Mouse (Mus musculus) erythroblast, embryonic 14.5 days (primary cell): ENCODE measurements around the gene Hoxa10. TPM values are rescaled to one million over a fixed set of nuclear protein-coding genes. Genes with fewer than 3 reads are reported as not detected.

ENCODE experiments used
- H3K27me3 ChIP-seq: 2 replicates; pipeline ENCODE4 v1.6.1; 2012; ENCODE audit warnings: inconsistent platforms; ENCODE audit not compliant: control insufficient read depth
- H3K36me3 ChIP-seq: 2 replicates; pipeline ENCODE4 v1.6.1; 2012; ENCODE audit warnings: mild to moderate bottlenecking, inconsistent platforms; ENCODE audit not compliant: control insufficient read depth
- H3K4me1 ChIP-seq: 2 replicates; pipeline ENCODE4 v1.6.1; 2012; ENCODE audit warnings: inconsistent platforms; ENCODE audit not compliant: control insufficient read depth
- H3K4me3 ChIP-seq: replicated peaks from 2 replicates; pipeline ENCODE3; 2012; ENCODE audit warnings: moderate library complexity, mild to moderate bottlenecking, inconsistent platforms
- H3K9me3 ChIP-seq: 2 replicates; pipeline ENCODE4 v1.6.1; 2012; ENCODE audit warnings: low read length, inconsistent platforms, mixed read lengths; ENCODE audit not compliant: control insufficient read depth
- GATA1 ChIP-seq: IDR thresholded peaks from 2 replicates; pipeline ENCODE4 v1.6.1; 2012; ENCODE audit warnings: low read length, inconsistent platforms, mixed read lengths
- TAL1 ChIP-seq: IDR thresholded peaks from 3 replicates; pipeline ENCODE4 v1.6.1; 2012; ENCODE audit warnings: low read length, inconsistent platforms, mixed read lengths
- polyA plus RNA-seq: library from polyadenylated mRNA; stranded (reverse); fragments of >175 nt; gene quantifications from 2 replicates; pipeline ENCODE4 v1.2.3, GENCODE M21; 2012

The Hoxa10 gene
- polyA plus RNA-seq, 1 experiment, result not detected

DNA sequence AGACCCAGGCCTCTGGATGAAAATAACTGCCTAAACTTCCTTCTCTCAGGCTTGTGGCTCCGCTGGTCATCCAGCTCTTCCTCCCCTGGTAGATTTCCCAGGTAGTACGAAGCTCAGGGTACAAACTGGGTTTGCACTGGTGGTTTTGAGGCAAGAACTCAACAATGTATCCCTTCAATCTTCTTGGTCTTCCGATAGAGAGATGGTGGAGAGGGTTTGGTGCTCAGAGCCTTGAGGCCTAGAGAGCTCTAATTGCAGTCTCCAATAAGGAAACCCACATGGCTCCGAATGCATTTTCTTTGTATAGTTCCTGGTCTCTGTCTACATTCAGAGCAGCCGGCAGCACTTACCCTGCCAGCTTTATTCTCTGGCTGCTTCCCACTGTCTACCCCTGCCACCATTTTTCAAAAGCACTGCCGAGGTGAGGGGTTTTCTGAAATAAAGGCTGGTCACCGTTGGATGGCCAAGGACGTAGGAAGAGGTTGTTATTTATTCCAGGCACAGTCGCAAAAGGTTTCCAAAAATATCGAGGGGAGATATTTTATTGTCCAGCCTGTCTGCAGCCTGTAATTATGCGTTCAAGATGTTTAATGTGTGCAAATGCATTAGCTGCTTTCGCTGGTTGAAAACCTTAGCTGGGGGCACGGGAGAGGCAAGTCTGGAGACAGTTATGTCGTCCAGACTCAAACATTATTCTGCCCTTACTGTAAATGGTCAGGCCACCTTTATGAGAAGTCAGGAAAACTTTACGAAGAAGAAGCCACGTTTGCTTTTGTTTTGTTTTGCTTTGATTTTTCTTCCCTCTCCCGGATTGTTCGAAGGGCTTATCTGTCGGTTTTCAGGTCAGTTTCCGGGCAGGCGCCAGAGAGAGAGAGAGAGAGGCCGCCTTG, 32.4 kb upstream of the Hoxa10 start:
- TF ChIP-seq GATA1 (no peak), TAL1 (no peak)
- H3K4me3 ChIP-seq, result no peak overlapping the region
- no peaks in the 10 kb centered on the region for H3K36me3 ChIP-seq
- H3K4me1 ChIP-seq, result no peaks in the 10 kb centered on the region
- peaks cover 96% of the 10 kb centered on the region for H3K27me3 ChIP-seq
- H3K9me3 ChIP-seq, result no peaks in the 10 kb centered on the region

DNA sequence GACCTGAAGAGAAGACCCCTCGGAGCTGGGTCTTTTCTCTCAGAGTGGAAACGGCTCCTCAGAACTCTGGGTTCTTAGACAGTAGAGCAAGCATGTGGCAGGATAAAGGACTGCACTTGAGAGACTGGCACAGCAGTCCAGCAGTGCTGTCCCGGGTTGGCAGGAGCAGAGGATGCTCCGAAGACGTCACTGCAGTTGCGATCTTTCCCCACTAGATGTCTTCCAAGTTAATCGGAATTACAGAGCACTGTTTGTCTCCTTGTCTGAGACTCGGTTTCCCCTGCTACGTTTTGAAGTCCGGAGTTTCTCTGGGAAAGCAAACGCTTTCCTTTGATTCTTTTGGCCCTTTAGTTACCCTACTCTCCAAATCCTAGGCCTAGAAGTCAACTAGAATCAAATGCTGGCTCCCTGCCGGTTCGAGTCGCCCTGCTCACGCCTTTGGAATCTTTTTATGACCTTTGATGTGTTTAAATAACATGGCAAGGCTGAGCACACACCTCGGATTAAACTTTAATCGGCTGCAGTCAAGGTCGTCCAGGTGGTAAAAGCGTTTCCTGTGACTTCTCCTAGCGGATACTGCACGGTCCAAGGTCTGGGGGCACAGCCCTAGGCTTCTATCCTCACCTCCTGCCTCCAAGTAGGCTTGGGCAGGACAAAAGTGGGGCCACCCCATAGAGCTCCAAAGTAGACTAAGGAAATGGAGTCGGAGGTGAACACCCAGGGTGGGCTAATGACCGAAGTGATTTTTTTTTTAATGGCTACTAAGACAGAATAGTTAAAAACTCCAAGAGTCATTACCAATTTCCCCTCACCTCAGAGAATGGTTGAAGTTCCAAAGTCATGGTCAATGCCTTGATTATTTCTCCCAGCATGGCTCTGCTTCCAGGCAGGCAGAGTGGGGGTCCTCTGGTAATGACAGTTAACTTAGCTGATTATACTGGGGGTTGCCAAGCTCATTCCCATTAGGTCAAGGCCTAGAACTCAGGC, 30.1 kb upstream of the Hoxa10 start:
- peaks cover 98% of the 10 kb centered on the region for H3K27me3 ChIP-seq

DNA sequence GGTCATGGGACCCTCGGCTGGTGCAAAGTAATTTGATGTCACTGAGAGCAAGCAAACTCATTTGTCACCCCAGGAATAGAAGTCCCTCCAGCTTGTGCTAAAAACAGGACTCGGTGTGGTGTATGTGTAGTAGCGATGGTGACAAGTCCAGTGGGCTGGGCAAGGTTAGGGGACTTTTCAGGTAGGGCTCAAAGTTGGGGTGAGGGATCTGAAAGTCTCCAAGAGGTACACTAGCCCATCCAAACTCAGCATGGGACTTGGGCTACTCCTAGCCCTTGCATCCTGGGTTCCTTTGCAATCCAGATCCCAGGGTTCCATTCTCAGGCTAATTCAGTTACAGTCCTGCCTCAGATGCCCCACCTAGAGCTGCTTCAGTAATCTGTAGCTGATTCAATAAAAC, 28.1 kb upstream of the Hoxa10 start:
- no peaks in the 10 kb centered on the region; the same call in 1 of the 2 replicates for H3K9me3 ChIP-seq
- TF ChIP-seq TAL1, result no peak
- no peak for TF ChIP-seq GATA1
- H3K4me1 ChIP-seq, result no peaks in the 10 kb centered on the region
- no peaks in the 10 kb centered on the region for H3K36me3 ChIP-seq
- no peak overlapping the region for H3K4me3 ChIP-seq
- peaks cover 98% of the 10 kb centered on the region for H3K27me3 ChIP-seq

More for the DNA sequence above, 30.1 kb upstream of the Hoxa10 start:
- no peak for TF ChIP-seq GATA1
- TF ChIP-seq TAL1, result no peak
- H3K4me3 ChIP-seq, result no peak overlapping the region
- no peaks in the 10 kb centered on the region for H3K4me1 ChIP-seq
- H3K9me3 ChIP-seq, result no peaks in the 10 kb centered on the region; the same call in 1 of the 2 replicates
- H3K36me3 ChIP-seq, result no peaks in the 10 kb centered on the region

DNA sequence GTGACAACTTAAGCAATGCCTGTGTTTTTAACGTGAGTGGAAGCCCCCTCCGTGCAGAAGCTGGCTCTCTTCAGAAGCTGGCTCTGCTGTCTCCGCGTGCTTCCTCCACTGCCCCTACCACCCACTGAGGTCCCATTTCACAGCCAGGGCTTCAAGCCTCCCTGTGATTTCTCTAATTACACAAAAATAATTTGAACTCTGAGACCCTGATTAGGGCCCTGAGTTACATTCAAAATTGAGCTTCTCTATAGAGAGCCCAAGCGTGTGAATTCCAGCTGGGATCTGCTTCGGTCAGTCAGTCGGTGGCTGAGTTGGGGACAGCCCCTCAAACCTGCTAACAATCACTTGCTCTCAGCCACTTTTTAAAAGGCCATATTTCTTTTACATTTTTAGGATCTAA, 27.7 kb upstream of the Hoxa10 start:
- H3K9me3 ChIP-seq, result no peaks in the 10 kb centered on the region; the same call in 1 of the 2 replicates
- H3K4me3 ChIP-seq, result no peak overlapping the region
- TF ChIP-seq TAL1 (no peak), GATA1 (no peak)
- H3K4me1 ChIP-seq, result no peaks in the 10 kb centered on the region
- H3K36me3 ChIP-seq, result no peaks in the 10 kb centered on the region
- peaks cover 98% of the 10 kb centered on the region for H3K27me3 ChIP-seq

DNA sequence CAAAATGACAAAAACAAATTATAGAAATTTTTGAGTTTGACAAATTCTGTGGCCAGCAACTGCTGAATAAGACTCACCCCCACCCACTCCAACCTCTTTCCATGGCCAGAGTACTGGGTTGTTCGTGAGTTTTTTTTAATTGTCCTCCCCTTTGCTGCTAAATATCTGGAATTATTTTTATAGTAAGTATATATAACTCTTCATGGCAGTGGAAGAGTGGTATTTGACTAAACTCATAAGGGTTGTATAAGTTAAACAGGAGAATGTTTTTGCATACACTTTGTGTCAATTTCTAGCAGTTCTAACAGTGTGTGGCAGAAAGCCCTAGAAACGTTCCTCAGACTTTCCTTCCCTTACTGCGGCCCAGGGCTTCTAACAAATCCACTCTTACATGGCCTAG, 27.0 kb upstream of the Hoxa10 start:
- TF ChIP-seq TAL1 (no peak), GATA1 (no peak)
- Histone ChIP-seq H3K4me3 (no peak overlapping the region), H3K4me1 (no peaks in the 10 kb centered on the region), H3K27me3 (peaks cover 98% of the 10 kb centered on the region), H3K36me3 (no peaks in the 10 kb centered on the region), H3K9me3 (no peaks in the 10 kb centered on the region; the same call in 1 of the 2 replicates)

DNA sequence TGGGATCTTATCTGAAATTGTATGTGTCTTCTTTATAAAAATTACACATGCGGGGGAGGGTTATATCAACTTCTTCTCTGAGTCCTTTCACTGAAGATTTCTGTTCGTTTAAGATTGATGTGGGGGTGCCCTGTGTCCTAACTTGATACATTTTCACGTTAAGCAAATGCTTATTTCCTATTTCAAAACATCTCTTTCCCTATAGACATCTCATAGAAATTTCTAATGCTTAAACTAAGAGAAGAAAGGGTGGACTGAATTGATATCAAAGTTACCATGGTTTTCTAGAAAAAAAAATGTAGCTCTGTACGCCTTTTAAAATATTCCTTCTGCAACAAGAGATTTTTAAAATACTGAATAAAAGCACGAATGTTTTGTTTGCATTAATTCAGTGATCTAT, 26.6 kb upstream of the Hoxa10 start:
- TF ChIP-seq TAL1, result no peak
- no peak for TF ChIP-seq GATA1
- Histone ChIP-seq H3K27me3 (peaks cover 98% of the 10 kb centered on the region), H3K36me3 (no peaks in the 10 kb centered on the region), H3K4me1 (no peaks in the 10 kb centered on the region), H3K9me3 (no peaks in the 10 kb centered on the region; the same call in 1 of the 2 replicates), H3K4me3 (no peak overlapping the region)

DNA sequence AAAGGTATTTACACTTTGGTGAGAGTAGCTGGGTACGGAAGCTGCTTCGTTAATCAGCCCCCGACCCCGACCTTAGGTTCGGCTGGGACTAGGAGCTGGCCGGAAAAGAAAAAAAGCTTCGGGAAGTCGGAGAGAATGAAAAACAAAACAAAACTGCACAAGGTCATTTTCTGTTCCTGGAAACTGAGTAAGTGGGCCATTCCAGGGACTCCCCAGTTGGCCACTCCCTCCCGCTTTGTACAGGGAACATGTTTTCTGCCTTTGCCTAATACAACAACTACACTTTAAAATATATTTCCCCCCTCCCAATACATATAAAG, 26.0 kb upstream of the Hoxa10 start:
- no peaks in the 10 kb centered on the region for H3K4me1 ChIP-seq
- peaks cover 99% of the 10 kb centered on the region for H3K27me3 ChIP-seq
- TF ChIP-seq TAL1 (no peak), GATA1 (no peak)
- no peaks in the 10 kb centered on the region; the same call in 1 of the 2 replicates for H3K9me3 ChIP-seq
- no peak overlapping the region for H3K4me3 ChIP-seq
- H3K36me3 ChIP-seq, result no peaks in the 10 kb centered on the region

DNA sequence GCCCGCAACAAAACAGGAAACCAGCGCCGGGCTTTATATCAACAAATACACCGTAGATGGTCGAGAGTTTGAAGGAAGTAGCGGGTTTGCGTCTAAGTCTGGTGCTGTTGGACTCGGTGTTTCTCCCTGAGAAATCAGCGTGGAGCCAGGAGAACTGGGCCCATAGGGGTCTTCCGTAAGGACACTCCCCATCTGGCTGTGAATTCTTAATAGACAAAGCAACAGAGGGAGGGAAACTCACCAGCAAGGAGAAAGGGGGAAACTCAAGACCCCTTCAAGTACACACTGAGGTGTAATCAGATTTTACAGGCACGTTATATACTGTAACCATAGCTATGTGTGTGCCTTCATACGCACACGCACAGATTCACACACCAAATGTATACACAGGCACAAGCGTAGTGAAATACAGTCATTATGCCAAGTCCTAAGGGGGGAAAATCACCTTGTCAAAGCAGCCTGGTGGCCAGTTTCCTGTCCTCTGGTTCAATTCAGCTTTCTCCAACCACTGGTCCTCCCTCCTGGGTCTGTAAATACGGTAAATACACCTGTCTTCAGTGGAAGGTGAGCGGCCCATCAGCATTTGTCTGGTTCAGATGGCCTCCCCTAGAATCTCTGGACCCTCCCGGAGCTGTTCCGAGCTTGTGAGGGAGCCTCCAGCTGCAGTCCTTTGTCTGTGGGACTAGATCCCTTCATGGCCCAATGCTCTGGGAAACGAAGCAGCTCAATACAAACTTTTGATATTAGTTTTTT, 25.4 kb upstream of the Hoxa10 start:
- no peak for TF ChIP-seq GATA1
- no peak for TF ChIP-seq TAL1
- Histone ChIP-seq H3K9me3 (no peaks in the 10 kb centered on the region; the same call in 1 of the 2 replicates), H3K36me3 (no peaks in the 10 kb centered on the region), H3K27me3 (peaks cover 99% of the 10 kb centered on the region), H3K4me3 (no peak overlapping the region), H3K4me1 (no peaks in the 10 kb centered on the region)
